Mouse (Mus musculus): ENCODE results near the gene Thsd7a. TPM values are rescaled to one million over a fixed set of nuclear protein-coding genes. Genes with fewer than 3 reads are reported as not detected.

Gene Thsd7a
- polyA plus RNA-seq, 1 experiment: not detected

DNA sequence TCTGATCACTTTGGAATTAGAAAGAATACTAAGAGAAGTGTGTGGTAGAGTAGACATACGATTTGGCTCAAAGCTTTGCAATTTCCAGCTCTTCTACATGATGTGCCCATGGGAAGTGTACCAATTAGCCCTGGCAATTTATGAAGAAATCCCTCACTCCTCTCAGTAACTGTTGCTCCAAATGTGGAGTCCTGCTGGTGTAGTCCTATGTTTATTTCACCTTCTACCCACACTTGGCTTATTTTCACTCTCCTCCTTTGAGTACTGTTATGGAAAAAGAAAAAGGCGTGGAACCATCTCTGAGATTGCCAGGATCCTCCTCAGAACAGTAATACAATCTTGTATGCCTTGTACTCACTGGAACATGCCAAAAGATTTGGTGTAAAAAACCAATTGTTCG is 186.9 kb downstream of the Thsd7a start:
- no peak for TF ChIP-seq GATA1 (IDR thresholded peaks at IDR 0.05; ENCODE audit: low read length)

DNA sequence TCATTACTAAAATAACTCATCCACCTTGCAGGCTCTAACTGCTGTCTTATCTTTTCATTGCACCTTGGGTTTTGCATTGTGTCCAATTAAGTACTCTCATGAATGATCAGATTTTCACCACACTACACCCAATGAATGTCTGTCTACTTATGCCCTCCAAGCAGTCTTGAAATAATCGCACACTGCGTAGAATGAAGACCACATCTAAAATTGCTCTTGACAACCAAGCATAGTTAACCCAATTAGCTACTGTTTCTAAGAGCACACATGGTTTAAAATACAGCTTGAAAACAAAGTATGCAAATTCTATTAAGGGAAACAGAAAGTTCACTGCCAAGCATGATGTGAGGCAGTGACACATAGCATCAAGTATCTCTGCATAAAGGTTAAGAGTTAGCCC is 188.7 kb downstream of the Thsd7a start:
- TF ChIP-seq GATA1 (IDR thresholded peaks at IDR 0.05; ENCODE audit: low read length): no peak

GRCm38 (mm10) chr6:12555114-12556099 is 193.8 kb downstream of the Thsd7a start:
- no peak for TF ChIP-seq GATA1 (IDR thresholded peaks at IDR 0.05; ENCODE audit: low read length)

- no peak for TF ChIP-seq GATA1 (IDR thresholded peaks at IDR 0.05; ENCODE audit: low read length)
Observed at GRCm38 (mm10) chr6:12551176-12551575, 198.0 kb downstream of the Thsd7a start.

- no peak for TF ChIP-seq GATA1 (IDR thresholded peaks at IDR 0.05; ENCODE audit: low read length)
Observed at GRCm38 (mm10) chr6:12550054-12550655, 199.1 kb downstream of the Thsd7a start.

DNA sequence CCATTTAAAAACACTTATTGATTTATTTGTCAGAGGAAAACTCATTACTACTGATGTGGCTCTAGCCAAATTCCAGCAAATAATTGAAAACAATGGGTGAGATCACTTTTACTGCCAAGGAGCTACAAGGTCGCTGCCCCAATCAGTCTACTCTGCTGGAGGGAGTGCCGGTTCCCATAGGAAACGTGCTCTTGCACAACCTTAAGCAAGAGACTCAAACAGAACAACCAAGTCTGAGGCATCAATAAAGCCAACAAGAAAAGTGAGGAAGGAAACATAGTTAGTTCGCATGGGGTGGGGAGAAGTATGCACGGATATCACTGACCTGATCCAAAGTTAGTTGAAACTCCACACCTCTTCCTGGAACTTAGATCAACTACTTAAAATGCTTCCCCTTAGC is 205.1 kb downstream of the Thsd7a start:
- no peak for TF ChIP-seq GATA1 (IDR thresholded peaks at IDR 0.05; ENCODE audit: low read length)

DNA sequence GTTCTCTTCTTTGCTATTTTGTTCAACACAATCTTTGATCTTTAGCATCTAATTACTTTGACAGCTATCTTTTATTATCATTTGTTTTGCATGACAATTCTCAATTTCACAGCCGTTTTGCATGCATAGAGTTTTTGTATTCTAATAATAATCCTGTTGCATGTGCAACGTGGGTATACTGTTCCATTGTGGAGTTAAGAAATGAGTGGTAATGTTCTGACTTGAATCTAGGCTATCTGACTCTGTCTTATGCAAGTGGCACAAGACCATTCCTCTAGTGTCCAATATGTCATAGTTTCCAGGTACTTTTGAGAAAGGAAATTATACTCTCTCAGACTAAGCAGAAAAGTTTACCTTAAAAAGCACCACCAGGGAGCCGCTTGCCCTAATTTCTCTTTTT is 206.7 kb downstream of the Thsd7a start:
- TF ChIP-seq GATA1 (IDR thresholded peaks at IDR 0.05; ENCODE audit: low read length): no peak

DNA sequence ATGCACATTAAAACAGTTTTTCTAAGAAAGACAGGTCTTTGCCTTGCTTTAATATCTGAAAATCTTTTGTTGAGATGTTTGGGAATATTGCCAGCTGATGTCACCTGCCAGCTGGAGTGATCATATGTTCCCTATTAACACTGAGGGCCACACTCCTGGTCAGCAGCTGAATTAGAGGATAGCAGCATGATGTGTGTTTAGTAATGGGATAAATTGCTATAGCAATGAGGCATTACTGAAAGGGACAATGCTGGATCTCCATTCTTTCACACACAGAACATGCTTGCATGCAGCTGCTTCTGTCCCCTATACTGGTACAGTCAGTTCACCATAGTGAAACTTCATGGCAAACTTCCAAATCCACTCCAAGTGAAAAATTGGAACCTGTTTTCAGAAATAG is 230.1 kb downstream of the Thsd7a start:
- no peak for TF ChIP-seq GATA1 (IDR thresholded peaks at IDR 0.05; ENCODE audit: low read length)

DNA sequence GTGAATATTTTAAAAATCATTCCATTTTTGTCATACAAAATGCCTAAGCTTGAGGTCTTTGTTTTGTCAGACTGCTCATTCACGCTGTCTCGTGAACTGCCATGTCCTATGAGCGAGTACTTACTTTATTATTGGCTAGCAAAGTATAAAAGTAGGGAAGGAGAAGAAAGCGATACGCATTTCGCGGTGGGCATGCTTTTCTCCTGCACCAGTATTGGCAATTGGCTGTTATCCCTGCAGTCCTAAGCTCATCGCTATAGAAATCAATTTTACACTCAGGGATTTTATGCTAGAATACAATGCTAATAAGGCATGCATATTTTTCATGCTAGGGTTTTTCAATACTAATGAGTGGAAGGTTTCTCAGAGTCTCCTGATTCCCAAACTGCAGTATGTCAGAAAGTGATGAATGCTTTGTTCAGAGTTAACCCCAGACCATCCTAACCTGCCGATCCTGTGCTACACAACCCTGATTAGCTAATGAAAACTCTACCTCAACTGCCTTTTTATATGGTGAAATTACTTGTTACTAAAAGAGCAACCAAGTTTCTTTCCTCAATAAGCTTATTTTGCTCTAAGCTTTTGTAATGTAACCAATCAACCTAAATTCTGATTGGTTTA is 230.8 kb downstream of the Thsd7a start:
- TF ChIP-seq GATA1 (IDR thresholded peaks at IDR 0.05; ENCODE audit: low read length): no peak

DNA sequence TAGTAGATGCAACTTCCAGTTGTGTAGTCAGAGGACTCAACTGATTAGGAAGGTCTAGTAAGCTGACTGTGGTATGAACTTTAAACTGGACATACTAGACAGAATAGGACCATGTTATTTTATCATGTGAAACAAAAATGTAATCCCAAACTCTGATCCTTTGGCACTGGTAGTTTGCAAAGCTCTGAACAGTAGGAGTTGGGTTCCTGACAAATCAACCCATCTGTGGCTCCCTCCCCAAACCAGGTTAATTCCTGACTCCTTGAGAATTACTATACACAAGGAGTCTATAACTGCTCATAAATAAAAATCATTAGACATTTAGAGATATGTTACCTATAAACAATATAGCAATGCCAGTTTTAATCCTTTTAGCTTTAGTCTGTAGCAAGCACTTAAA is 231.5 kb downstream of the Thsd7a start:
- TF ChIP-seq GATA1 (IDR thresholded peaks at IDR 0.05; ENCODE audit: low read length): no peak

DNA sequence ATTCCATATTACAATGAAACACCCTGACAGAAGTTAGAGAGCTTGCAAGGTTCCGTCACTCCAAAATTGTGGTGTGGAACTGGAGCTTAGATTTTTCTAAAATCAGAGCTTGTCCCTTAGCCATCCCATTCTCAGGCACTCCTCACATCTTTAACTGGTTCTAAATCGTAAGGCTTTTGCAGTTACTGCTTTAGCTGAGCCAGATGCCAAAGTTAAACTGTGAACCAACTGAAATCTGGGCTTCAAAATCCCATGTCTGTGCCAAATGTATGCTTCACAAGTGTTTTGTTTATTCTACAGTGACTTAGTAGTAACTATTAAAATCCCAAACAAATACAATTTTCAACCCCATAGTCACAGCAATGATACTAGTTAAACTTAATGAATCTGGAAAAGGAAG is 242.3 kb downstream of the Thsd7a start:
- no peak for TF ChIP-seq GATA1 (IDR thresholded peaks at IDR 0.05; ENCODE audit: low read length)

GRCm38 (mm10) chr6:12503867-12504266 is 245.3 kb downstream of the Thsd7a start:
- no peak for TF ChIP-seq GATA1 (IDR thresholded peaks at IDR 0.05; ENCODE audit: low read length)

DNA sequence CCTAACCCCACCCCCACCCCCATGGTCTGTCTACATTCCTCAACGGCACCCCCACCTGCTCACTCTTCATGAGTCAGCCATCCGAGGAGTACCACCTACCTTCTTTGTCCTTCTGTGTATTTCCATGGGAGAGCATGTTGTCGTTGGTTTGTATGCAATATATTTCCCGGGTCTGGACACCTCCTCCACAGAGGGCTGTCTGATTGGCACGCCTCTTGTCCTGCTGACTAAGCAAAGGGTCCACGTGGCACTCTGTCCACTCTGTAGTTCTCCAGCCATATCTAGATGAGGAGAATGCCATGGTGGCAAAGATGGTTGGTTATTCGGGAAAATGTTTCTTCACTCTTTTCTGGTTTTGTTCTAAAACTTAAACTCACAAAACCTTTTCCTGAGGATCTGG is 248.3 kb downstream of the Thsd7a start:
- TF ChIP-seq GATA1 (IDR thresholded peaks at IDR 0.05; ENCODE audit: low read length): no peak

DNA sequence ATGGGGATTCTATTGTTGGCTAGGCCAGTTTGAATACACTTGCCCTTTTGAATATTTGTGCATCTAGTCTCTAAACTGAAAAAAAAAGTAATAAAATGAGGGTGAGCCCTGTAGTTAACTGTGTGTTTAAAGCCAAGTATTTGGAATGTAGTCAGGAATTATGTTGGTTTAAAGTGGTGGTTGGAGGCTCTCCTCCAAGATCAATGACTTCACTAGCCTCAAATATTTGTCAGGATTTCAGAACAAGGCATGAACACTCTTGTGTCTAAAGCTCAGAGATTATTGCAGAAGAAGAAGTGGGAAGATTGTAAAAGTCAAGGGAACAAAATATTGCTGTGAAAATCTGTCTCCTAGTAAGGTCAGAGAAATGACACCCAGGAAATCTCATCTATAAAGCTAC is 249.3 kb downstream of the Thsd7a start:
- no peak for TF ChIP-seq GATA1 (IDR thresholded peaks at IDR 0.05; ENCODE audit: low read length)

- no peak for TF ChIP-seq GATA1 (IDR thresholded peaks at IDR 0.05; ENCODE audit: low read length)
Observed at GRCm38 (mm10) chr6:12493571-12493970, 255.6 kb downstream of the Thsd7a start.

GRCm38 (mm10) chr6:12488882-12489281 is 260.3 kb downstream of the Thsd7a start:
- TF ChIP-seq GATA1 (IDR thresholded peaks at IDR 0.05; ENCODE audit: low read length): no peak
